ENCODE assay signal across 26 mouse cellular contexts in genomic region chr1:69654955-69655354, GRCm38 (mm10). TPM values are rescaled to one million over a fixed set of nuclear protein-coding genes. Genes with fewer than 3 reads are reported as not detected.
DNase-seq lines count a peak whose midpoint lies in the region; ATAC-seq and TF ChIP-seq lines count a peak whose summit lies in the region.
"Had no signal": no experiment of that assay in that cellular context is flagged by ENCODE, and none has a peak within 500 bp of the region (broad histone marks: within the 10 kb centered on the region; RNA-seq: fewer than 3 reads in every experiment).

No protein-coding gene starts in this region.

- peaks cover 18% of the 10 kb centered on the region for H3K4me1 ChIP-seq in thymus, adult 2 months (replicated peaks; ENCODE audit: control insufficient read depth, insufficient read depth, low read length)
- H3K4me1 ChIP-seq: stomach, embryonic 15.5 days had no signal

- H3K27ac ChIP-seq in thymus, adult 2 months (ENCODE audit: control insufficient read depth, insufficient read depth, low read length): no peak overlapping the region
- H3K27ac ChIP-seq: embryonic facial prominence, embryonic 13.5 days; heart, adult 2 months; hindbrain, embryonic 13.5 days; limb, embryonic 10.5 days; stomach, embryonic 15.5 days had no signal

- no peaks in the 10 kb centered on the region for H3K36me3 ChIP-seq in thymus, adult 2 months (ENCODE audit: control insufficient read depth, insufficient read depth, low read length)
- H3K36me3 ChIP-seq: embryonic facial prominence, embryonic 13.5 days; hindbrain, embryonic 13.5 days; limb, embryonic 10.5 days; stomach, embryonic 15.5 days had no signal

- DNase-seq in thymus, postnatal 0 days (ENCODE audit: low spot score): peak; percentile 29
- DNase-seq in thymus, adult 2 months: no peak
- peak; percentile 30 for DNase-seq in MEL-GATA-1-ER (ENCODE audit: extremely low read depth, low read depth)
- DNase-seq in lung, postnatal 14 days: no peak
- DNase-seq in spleen, postnatal 10 days (ENCODE audit: low spot score in 2 of 2): no peak
- DNase-seq in kidney, adult 18-20 months: no peak
- DNase-seq: adrenal gland, adult 8-10 months; cerebellum, adult 18-20 months; cerebellum, postnatal 25 days; embryo, embryonic 11 days; gastrocnemius, postnatal 14 days; heart, adult 2 months; kidney, adult 8-10 months; kidney, postnatal 10 days; liver; liver, postnatal 0 days; lung, postnatal 10 days; right cerebral cortex, postnatal 4 days had no signal

- TF ChIP-seq POLR2A in thymus, adult 2 months (IDR thresholded peaks at IDR 0.05; ENCODE audit: control insufficient read depth, extremely low read depth, insufficient read depth, low read length, poor library complexity): no peak

- WGBS in thymus, adult 2 months: 14% methylated on average over 1 of the region's 1 CpGs

- ATAC-seq in inflammation-experienced regulatory T-cells, adult 6 months: peak; percentile 16
- ATAC-seq: activated CD4-positive, CD25-positive, alpha-beta regulatory T cell, adult 4 months; forebrain, embryonic 14.5 days; liver, postnatal 0 days; midbrain, embryonic 16.5 days had no signal

- TF ChIP-seq CTCF in thymus, adult 2 months (IDR thresholded peaks at IDR 0.05; ENCODE audit: borderline replicate concordance, control insufficient read depth, extremely low read depth, insufficient read depth, low read length, poor library complexity): no peak

- no peaks in the 10 kb centered on the region for H3K27me3 ChIP-seq in thymus, adult 2 months (ENCODE audit: control insufficient read depth, insufficient read depth, low read length)
- H3K27me3 ChIP-seq: embryonic facial prominence, embryonic 13.5 days; hindbrain, embryonic 13.5 days; stomach, embryonic 15.5 days had no signal

- no peak overlapping the region for H3K4me3 ChIP-seq in thymus, adult 2 months (ENCODE audit: control insufficient read depth, insufficient read depth, low read length)
- H3K4me3 ChIP-seq: embryonic facial prominence, embryonic 13.5 days; heart, adult 2 months; hindbrain, embryonic 13.5 days; limb, embryonic 10.5 days; stomach, embryonic 15.5 days had no signal

RNA-seq across cellular contexts. Expression of gene Ikzf2, which starts 32.1 kb away (rescaled TPM):
- 17.2 and 29.9 TPM in 2 replicates for polyA plus RNA-seq in thymus, postnatal 0 days (2015; fragmentation: Nextera tagmentation; extraction: Ambion mirVana)
- 13.6 and 17.8 TPM in 2 replicates for polyA plus RNA-seq in thymus, adult 2 months (2012; rRNA removed)
- polyA plus RNA-seq in inflammation-experienced regulatory T-cells, adult 6 months (2017; shearing (Covaris generic)): 100 to 1,000 TPM; 466 to 742 (median 572) TPM

Comparison
In these comparisons a context has a peak if more than half of its experiments do, and no peak if none do; other contexts are left out.
1. DNase-seq: peak in thymus, postnatal 0 days (single experiment) and MEL-GATA-1-ER (single experiment); none in thymus, adult 2 months (single experiment), lung, postnatal 14 days (single experiment), spleen, postnatal 10 days (0 of 2) and kidney, adult 18-20 months (single experiment).
2. RNA of gene Ikzf2, which starts 32.1 kb away (polyA plus RNA-seq): 466 to 742 TPM in inflammation-experienced regulatory T-cells, adult 6 months; 17.2 to 29.9 TPM in thymus, postnatal 0 days and 13.6 to 17.8 TPM in thymus, adult 2 months; every median in the first group is over 10 times any median in the second.